Mouse (Mus musculus) ES-Bruce4 (cell line): ENCODE data around the gene Map7d2.

Experiments used
- CTCF ChIP-seq: IDR thresholded peaks from one replicate; pipeline ENCODE4 v1.8.1; 2011; ENCODE audit warnings: low read depth, low read length
- EP300 ChIP-seq: IDR thresholded peaks from 2 replicates; pipeline ENCODE4 v1.6.1; 2011; ENCODE audit warnings: low read depth, low read length; ENCODE audit not compliant: insufficient read depth
- POLR2A ChIP-seq: IDR thresholded peaks from one replicate; pipeline ENCODE4 v1.8.1; 2011; ENCODE audit warnings: low read length; ENCODE audit not compliant: insufficient read depth

- TF ChIP-seq POLR2A (no peak), CTCF (no peak), EP300 (no peak)
These were observed 32.8 kb downstream of the Map7d2 start for GRCm38 (mm10) chrX:159447133-159447532.
